Mouse (Mus musculus): ENCODE results near the gene Nipbl.
"Not testable (repeated sequence)": the region's sequence is repeated elsewhere in the genome, so short reads cannot be mapped to it uniquely, and the experiment has no call there.

The Nipbl gene

GRCm38 (mm10) chr15:8443926-8444889, at the start of gene Nipbl:
Gene Nipbl, minus strand, starts transcription at chr15:8444463.
- peak; percentile 93 for DNase-seq (ENCODE audit: low read depth)

- DNase-seq (ENCODE audit: low read depth), result no peak
These were observed 41.0 kb upstream of the Nipbl start for GRCm38 (mm10) chr15:8485261-8485660.

DNA sequence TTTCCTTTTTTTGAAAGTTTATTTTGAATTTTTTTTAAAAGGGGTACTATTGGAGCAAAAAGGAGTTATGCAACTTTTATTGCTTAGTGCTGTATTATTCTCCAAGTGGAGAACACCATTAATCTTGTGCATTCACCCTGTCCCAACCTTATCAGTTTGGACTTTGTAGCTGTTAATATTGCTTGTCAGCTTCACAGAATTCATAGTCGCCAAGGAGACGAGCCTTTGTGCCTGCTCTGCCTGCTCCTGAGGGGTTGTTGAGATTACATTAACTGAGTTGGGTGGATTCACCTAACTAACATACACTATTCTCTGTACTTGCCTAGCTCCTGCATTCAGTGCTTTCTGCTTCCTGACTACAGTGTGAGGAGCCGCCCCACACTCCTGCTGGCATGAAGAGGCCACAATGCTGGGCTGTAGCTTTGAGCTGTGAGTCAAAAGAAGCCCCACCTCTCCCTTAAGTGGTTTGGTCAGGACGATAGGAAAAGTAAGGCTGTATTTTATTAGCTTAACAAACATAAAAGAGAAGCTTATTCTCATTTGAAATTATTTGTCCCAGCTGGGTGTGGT, 24.8 kb upstream of the Nipbl start:
- DNase-seq (ENCODE audit: low read depth), result no peak

DNA sequence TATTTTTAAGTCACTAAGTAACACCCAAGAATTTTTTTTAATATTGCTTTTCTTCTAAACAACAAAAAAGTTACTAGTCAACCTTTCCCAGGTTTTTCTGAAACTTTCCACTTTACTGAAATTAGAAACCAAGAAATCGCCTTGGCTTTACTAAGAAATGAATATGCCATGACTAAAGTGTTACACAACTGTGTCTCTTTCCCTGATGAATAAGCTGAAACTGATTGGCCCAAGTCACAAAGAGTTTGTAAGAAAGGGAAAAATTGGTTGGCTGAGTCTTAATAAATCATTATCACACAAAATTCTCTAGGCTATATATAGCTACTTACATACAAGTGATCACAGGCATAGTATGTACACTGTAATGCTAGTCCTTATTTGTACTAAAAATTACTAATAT, 19.3 kb upstream of the Nipbl start:
- no peak for DNase-seq (ENCODE audit: low read depth)

- no peak for DNase-seq (ENCODE audit: low read depth)
These were observed 18.5 kb upstream of the Nipbl start for GRCm38 (mm10) chr15:8462780-8463179.

GRCm38 (mm10) chr15:8460871-8461270, 16.6 kb upstream of the Nipbl start:
- no peak for DNase-seq (ENCODE audit: low read depth)

DNA sequence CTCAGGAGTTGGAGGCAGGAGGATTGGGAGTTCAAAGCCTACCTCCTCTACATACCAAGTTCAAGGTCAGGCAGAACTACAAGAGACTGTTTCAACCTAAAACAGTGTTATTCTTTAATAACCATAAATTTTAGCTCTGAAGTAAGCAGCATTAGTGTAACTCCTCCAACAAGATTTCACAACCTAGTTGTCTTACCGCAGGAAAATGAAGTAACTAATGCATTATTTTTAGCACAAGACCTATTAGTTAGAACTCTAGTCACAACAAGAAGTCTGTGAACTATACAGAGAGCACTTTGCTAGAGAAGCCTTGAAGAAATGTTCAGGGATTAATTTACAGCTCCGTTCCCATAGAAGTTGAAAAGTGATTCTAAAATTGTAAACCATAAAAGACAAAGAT, 15.7 kb upstream of the Nipbl start:
- DNase-seq (ENCODE audit: low read depth), result no peak

- DNase-seq (ENCODE audit: low read depth), result not testable (repeated sequence)
These were observed 12.0 kb upstream of the Nipbl start for GRCm38 (mm10) chr15:8456223-8456622.

DNA sequence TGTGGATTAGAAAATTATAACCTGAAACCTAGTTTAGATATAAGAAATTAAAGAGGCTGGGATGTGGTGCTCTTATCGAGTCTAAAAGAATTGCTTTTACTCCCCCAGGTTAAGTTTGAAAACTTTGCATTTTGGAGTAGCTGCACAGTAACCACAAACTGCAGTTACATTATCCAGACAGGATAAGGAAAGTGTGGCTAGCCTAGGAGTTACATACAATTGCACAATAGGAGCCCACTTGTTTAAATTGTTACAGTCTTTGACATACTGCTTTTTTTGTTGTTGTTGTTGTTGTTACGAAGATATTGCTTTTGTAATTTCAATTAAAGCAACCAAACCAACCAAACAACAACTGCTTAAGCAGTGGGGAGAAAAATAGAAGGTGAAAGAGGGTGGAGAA, 11.2 kb upstream of the Nipbl start:
- no peak for DNase-seq (ENCODE audit: low read depth)

DNA sequence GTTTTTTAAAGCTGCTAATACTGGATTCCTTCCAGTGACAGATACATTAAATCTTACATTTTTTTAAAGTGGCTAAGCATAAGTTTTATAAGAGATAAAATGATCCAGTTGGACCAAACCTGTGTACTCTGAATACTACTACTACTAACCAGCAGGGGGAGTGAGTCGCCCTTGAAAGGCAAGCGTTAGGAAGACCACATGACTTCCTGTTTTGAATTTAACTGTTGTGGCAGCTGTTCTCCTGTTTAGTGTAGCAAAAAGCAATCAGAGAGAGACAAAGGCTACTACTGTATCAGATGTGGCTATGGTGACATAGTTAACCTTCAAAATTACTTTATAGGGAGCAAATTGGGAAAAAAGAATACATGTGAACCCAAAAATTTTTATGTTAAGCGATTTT, 6.8 kb upstream of the Nipbl start:
- peak; percentile 89 for DNase-seq (ENCODE audit: low read depth)

DNA sequence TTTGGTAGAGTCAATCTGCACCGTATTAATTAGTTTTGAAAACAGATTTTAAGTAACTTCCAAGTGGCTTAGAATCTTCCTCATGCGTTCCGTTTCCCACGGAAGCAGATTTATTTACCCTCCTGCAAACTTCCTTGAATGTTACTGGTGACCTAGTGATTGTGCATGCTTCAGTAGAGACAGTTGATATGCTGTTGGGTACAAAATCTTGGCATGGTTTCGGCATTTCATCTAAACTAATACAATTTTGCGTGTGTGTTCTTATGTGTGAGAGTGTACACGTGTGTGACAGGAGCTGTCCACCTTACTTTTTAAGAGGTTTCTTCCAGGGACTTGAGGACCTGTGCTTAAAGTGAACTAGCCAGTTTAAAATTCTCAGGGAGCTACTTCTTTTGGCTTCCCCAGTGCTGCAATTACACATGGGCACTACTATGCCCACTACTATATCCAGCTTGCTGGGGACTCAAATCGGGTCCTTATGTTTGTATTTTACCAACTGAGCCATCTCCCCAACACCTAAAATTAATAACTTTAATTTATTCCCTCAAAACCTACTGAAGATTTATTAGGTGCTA, 3.0 kb upstream of the Nipbl start:
- DNase-seq (ENCODE audit: low read depth), result no peak

DNA sequence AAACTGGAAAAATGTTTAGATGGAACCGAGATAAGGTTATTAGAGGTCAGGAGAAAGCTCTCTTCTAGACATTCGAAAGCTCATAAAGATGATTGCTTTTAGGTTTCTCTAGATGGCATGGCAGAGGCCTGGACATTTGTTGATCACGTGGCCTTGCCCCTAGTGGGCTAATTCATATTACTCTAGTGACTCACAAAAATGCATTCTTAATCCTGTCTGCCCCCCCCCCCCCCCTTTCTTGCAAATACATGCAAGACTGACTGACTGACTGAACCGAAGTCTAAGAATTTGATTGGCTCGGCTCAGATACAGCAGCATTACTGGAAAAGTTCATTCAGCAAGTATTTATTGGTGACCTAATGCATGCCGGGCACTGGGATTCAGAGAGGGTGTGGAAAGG, 2.2 kb upstream of the Nipbl start:
- DNase-seq (ENCODE audit: low read depth), result no peak

DNA sequence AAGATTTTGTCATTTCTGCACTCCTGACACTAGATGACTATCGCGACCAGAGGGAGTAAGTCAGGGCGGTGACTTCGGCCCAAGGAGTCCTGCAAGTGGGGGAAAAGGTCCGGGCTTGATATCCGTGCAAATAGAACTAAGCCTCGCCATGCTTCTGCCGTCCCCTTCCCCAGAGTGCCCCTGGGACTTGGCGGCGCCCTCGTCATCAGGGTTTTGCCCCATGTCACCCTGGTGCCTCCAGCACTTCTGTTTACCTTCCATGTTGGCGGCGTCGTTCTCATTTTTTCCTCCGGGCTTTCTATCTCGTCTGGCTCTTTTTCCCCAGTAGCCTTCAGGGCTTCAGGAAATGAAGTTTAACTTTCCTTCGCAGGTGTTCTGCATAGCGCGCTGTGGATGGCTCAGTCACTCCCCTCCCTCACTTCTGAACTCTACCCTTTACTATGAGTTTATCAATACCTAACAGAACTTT, 1.7 kb upstream of the Nipbl start:
- peak; percentile 75 for DNase-seq (ENCODE audit: low read depth)

GRCm38 (mm10) chr15:8444890-8445597, 781 bp upstream of the Nipbl start:
- DNase-seq (ENCODE audit: low read depth), result peak; percentile 90

GRCm38 (mm10) chr15:8443168-8443925, 916 bp downstream of the Nipbl start:
- DNase-seq (ENCODE audit: low read depth), result peak; percentile 81

GRCm38 (mm10) chr15:8442761-8443160, 1.5 kb downstream of the Nipbl start:
- DNase-seq (ENCODE audit: low read depth), result peak; percentile 77

DNA sequence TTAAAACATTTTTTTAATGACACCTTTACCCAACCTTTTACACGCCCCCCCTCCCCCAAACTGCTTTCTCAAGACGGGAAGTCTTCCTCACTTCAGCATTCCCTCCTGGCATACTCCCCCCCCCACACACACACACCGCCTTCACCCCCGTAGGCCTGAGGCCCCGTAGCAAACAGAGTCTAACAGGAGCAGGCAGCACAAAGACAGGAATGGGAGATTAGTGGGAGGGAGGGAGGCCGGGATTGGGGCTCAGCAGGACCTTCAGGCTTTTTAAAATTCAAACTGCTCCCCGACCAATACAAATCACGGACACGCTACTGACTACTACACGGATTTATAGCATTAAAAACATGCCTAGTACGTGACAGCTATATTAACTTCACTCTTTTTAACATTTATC, 2.1 kb downstream of the Nipbl start:
- DNase-seq (ENCODE audit: low read depth), result peak; percentile 29

- DNase-seq (ENCODE audit: low read depth), result peak; percentile 25
These were observed 10.9 kb downstream of the Nipbl start for GRCm38 (mm10) chr15:8433239-8433947.

- no peak for DNase-seq (ENCODE audit: low read depth)
These were observed 11.7 kb downstream of the Nipbl start for GRCm38 (mm10) chr15:8432534-8432933.

DNA sequence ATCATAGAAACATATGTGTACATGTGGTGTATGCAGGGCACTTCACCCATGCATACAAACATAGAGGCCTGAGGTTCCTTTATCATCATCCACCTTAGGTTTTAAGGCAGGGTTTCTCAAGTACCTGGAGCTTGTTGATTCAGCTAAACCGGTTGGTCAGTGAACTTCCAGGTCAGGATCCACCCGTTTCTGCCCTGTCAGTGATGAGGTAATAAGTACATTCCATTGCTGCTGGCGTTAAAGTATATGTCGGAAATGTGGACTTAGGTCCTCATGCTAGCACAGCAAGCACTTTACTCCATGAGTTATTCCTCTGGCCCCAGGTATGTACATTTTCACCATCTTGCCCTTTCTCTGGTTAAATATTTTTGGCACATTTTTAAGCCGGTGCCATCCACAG, 14.8 kb downstream of the Nipbl start:
- DNase-seq (ENCODE audit: low read depth), result no peak

GRCm38 (mm10) chr15:8420909-8421308, 23.4 kb downstream of the Nipbl start:
- DNase-seq (ENCODE audit: low read depth), result no peak
